Mouse (Mus musculus): ENCODE data around the gene P2ry6. TPM values are rescaled to one million over a fixed set of nuclear protein-coding genes. Genes with fewer than 3 reads are reported as not detected.

The P2ry6 gene
- total RNA-seq (2014; fragmentation: Nextera tagmentation) (not detected in 2 replicates), total RNA-seq (2017) (0.17 TPM in 1 of 2 replicates, not detected in the other)

- no peak for ATAC-seq (replicated peaks; ENCODE audit: poor library complexity, severe bottlenecking)
Observed at GRCm38 (mm10) chr7:100974135-100974903, at the start of gene P2ry6. Gene P2ry6, minus strand, starts transcription at chr7:100974649.

GRCm38 (mm10) chr7:101017492-101017891, 43.0 kb upstream of the P2ry6 start:
- no peak for ATAC-seq (replicated peaks; ENCODE audit: poor library complexity, severe bottlenecking)

- no peak for ATAC-seq (replicated peaks; ENCODE audit: poor library complexity, severe bottlenecking)
Observed at GRCm38 (mm10) chr7:101017021-101017461, 42.6 kb upstream of the P2ry6 start.

GRCm38 (mm10) chr7:101014985-101015384, 40.5 kb upstream of the P2ry6 start:
- ATAC-seq (replicated peaks; ENCODE audit: poor library complexity, severe bottlenecking), result no peak

- ATAC-seq (replicated peaks; ENCODE audit: poor library complexity, severe bottlenecking), result no peak
Observed at GRCm38 (mm10) chr7:101014041-101014440, 39.6 kb upstream of the P2ry6 start.

GRCm38 (mm10) chr7:101012541-101012940, 38.1 kb upstream of the P2ry6 start, which contains the start of gene P2ry2:
Gene P2ry2, minus strand, starts transcription at chr7:101012866.
- ATAC-seq (replicated peaks; ENCODE audit: poor library complexity, severe bottlenecking), result no peak

- ATAC-seq (replicated peaks; ENCODE audit: poor library complexity, severe bottlenecking), result peak; percentile 97
Observed at GRCm38 (mm10) chr7:101011681-101012367, 37.4 kb upstream of the P2ry6 start.

- no peak for ATAC-seq (replicated peaks; ENCODE audit: poor library complexity, severe bottlenecking)
Observed at GRCm38 (mm10) chr7:101010741-101011140, 36.3 kb upstream of the P2ry6 start.

GRCm38 (mm10) chr7:101006201-101006600, 31.8 kb upstream of the P2ry6 start:
- ATAC-seq (replicated peaks; ENCODE audit: poor library complexity, severe bottlenecking), result no peak

GRCm38 (mm10) chr7:101005119-101005518, 30.7 kb upstream of the P2ry6 start:
- no peak for ATAC-seq (replicated peaks; ENCODE audit: poor library complexity, severe bottlenecking)

GRCm38 (mm10) chr7:101003442-101004326, 29.2 kb upstream of the P2ry6 start:
- peak; percentile 69 for ATAC-seq (replicated peaks; ENCODE audit: poor library complexity, severe bottlenecking)

GRCm38 (mm10) chr7:101002274-101002673, 27.8 kb upstream of the P2ry6 start:
- no peak for ATAC-seq (replicated peaks; ENCODE audit: poor library complexity, severe bottlenecking)

- no peak for ATAC-seq (replicated peaks; ENCODE audit: poor library complexity, severe bottlenecking)
Observed at GRCm38 (mm10) chr7:100999623-101000022, 25.2 kb upstream of the P2ry6 start.

- ATAC-seq (replicated peaks; ENCODE audit: poor library complexity, severe bottlenecking), result no peak
Observed at GRCm38 (mm10) chr7:100998578-100998960, 24.1 kb upstream of the P2ry6 start.

GRCm38 (mm10) chr7:100997951-100998577, 23.6 kb upstream of the P2ry6 start:
- ATAC-seq (replicated peaks; ENCODE audit: poor library complexity, severe bottlenecking), result no peak

GRCm38 (mm10) chr7:100997215-100997614, 22.8 kb upstream of the P2ry6 start:
- no peak for ATAC-seq (replicated peaks; ENCODE audit: poor library complexity, severe bottlenecking)

- ATAC-seq (replicated peaks; ENCODE audit: poor library complexity, severe bottlenecking), result no peak
Observed at GRCm38 (mm10) chr7:100995951-100996350, 21.5 kb upstream of the P2ry6 start.

GRCm38 (mm10) chr7:100995260-100995864, 20.9 kb upstream of the P2ry6 start:
- ATAC-seq (replicated peaks; ENCODE audit: poor library complexity, severe bottlenecking), result no peak

- ATAC-seq (replicated peaks; ENCODE audit: poor library complexity, severe bottlenecking), result no peak
Observed at GRCm38 (mm10) chr7:100993166-100993565, 18.7 kb upstream of the P2ry6 start.

GRCm38 (mm10) chr7:100991972-100992371, 17.5 kb upstream of the P2ry6 start:
- ATAC-seq (replicated peaks; ENCODE audit: poor library complexity, severe bottlenecking), result peak; percentile 93
